Mouse (Mus musculus) limb, embryonic 10.5 days (tissue): Measurements from ENCODE around the gene Rif1. TPM values are rescaled to one million over a fixed set of nuclear protein-coding genes. Genes with fewer than 3 reads are reported as not detected.

Source experiments
- DNase-seq: peaks from one replicate; pipeline ENCODE4 v3.0.0-alpha.2; 2017; ENCODE audit warnings: low spot score
- H3K27ac ChIP-seq: fragments of 300-500 bp; sonication (generic); 2 replicates; pipeline ENCODE4 v1.5.1; 2016; ENCODE audit warnings: mild to moderate bottlenecking
- H3K27me3 ChIP-seq: fragments of 300-500 bp; sonication (generic); 2 replicates; pipeline ENCODE4 v1.6.1; 2016; ENCODE audit warnings: low read depth, mild to moderate bottlenecking; ENCODE audit not compliant: poor library complexity, severe bottlenecking
- H3K36me3 ChIP-seq: fragments of 300-500 bp; sonication (generic); 2 replicates; pipeline ENCODE4 v1.6.1; 2016; ENCODE audit warnings: mild to moderate bottlenecking, moderate library complexity
- H3K4me1 ChIP-seq: fragments of 300-500 bp; sonication (generic); 2 replicates; pipeline ENCODE4 v1.6.1; 2016
- H3K4me3 ChIP-seq: fragments of 300-500 bp; sonication (generic); 2 replicates; pipeline ENCODE4 v1.5.1; 2016; ENCODE audit warnings: mild to moderate bottlenecking, moderate library complexity
- H3K9me3 ChIP-seq: fragments of 300-500 bp; sonication (generic); replicated peaks from 2 replicates; pipeline ENCODE4 v1.6.1; 2016; ENCODE audit warnings: mild to moderate bottlenecking
- WGBS: fragments of 180-500 bp; shearing (Covaris S2); methylation state at CpG from one replicate; pipeline ENCODE4 v1.1.7; 2016; 5-methylcytosine and 5-hydroxymethylcytosine counted together
- polyA plus RNA-seq: library from polyadenylated mRNA; unstranded; fragments of >200 nt; fragmentation: Nextera tagmentation; extraction: Ambion mirVana; gene quantifications from 2 replicates; pipeline ENCODE4 v1.2.1, GENCODE M21; 2016

The Rif1 gene
- 46.5 and 50.1 TPM in 2 replicates for polyA plus RNA-seq

DNA sequence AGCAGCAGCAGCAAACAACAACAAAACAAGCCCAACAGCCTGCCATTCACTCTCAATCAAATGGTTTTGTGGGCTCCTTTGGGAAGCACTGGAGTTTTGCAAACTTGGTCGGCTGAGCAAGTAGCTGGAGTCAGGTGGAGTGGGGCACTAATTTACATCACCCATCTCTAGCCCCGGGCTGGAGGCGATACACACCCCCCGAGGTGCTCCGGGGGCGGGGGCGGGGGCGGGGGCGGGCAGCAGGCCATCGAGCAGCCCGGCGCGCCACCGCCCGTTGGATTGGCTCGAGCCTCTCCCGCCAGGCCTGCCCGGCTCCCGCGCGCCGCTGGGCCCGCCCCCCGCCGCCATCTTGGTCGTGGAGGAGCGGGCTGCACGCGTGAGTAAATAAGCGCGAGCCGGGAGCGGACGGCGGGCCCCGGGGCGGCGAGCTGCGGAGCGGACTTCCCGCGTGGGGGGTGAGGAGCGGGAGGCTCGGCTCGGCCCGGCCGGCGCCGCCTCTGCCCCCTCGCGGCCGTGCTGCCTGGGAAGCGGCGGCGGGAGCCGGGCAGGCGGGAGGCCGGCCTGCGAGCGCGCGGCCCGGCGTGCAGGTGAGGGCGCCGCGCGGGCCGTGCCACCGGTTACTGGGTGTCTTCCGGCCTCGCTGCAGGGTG lies at the start of gene Rif1:
Rif1 (plus strand) TSS at position 342 of the 650 bp plus-strand sequence.
- peak within 1 kb of the TSS; percentile 98 for H3K27ac ChIP-seq
- peak; percentile 94 for DNase-seq
- H3K27me3 ChIP-seq = no peaks in the 10 kb centered on the region
- H3K4me1 ChIP-seq = peaks cover 28% of the 10 kb centered on the region
- H3K36me3 ChIP-seq = peaks cover 35% of the 10 kb centered on the region
- H3K9me3 ChIP-seq = no peaks in the 10 kb centered on the region
- WGBS = under 1% methylated on average over 67 of the region's 72 CpGs
- H3K4me3 ChIP-seq = peak within 1 kb of the TSS; percentile 99

DNA sequence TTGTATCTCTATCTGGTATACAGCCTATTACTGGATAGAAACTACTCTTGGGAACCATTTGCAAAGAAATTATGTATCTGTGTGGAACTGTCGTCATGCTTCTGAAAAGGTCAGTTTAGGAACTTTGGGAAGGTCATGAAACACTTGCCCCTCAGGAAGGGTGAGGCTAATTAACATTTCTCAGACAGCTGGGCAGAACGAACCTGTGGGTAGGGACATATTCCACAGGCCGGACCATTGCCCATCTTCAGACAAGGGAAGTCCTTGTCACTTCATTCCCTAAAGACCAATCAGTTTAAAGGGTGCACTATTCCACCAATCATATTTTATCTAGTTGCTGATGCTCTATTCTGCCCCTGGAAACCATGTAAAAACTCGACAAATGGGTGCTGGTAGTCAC lies 45.6 kb upstream of the Rif1 start:
- H3K36me3 ChIP-seq = no peaks in the 10 kb centered on the region
- no peaks in the 10 kb centered on the region for H3K9me3 ChIP-seq
- 83% methylated on average over 4 of the region's 4 CpGs for WGBS
- H3K4me3 ChIP-seq = no peak overlapping the region
- no peaks in the 10 kb centered on the region for H3K4me1 ChIP-seq
- H3K27me3 ChIP-seq = no peaks in the 10 kb centered on the region
- DNase-seq = no peak
- no peak overlapping the region for H3K27ac ChIP-seq

DNA sequence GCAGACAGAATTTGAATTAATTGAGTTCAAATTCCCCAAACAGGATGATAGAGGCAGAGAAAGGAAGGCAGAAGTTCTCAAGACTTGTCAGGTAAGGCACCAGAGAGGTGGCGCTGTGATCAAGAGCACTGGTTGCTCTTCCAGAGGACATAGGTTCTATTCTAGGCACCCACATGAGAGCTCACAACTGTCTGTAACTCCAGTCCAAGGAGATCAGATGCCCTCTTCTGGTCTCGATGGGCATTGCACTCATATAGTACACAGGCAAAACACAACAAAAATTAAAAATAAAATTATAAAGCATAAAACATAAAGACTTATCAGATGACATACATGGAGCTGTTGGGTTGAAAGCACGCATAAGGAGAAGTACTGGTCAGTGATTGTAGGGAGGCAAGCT lies 43.2 kb upstream of the Rif1 start:
- 86% methylated on average over 3 of the region's 3 CpGs for WGBS

DNA sequence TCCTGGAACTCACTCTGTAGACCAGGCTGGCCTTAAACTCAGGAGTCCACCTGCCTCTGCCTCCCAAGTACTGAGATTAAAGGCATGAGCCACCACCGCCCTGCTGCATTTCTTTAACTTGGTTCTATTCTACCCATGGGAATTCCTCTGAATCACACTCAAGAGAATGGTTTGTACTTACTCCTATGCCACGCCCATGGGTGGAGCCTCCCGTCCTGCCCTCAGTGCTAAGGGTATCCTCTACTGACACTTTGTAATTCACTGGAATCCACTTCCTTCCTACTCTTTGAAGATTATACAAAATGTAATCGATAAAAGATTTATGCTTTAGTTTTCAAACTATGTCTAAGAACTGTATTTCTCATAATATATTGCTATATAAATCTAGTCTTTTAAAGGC lies 41.1 kb upstream of the Rif1 start:
- no peaks in the 10 kb centered on the region for H3K4me1 ChIP-seq
- H3K27ac ChIP-seq = no peak overlapping the region
- no peaks in the 10 kb centered on the region for H3K36me3 ChIP-seq
- DNase-seq = no peak
- no peaks in the 10 kb centered on the region for H3K27me3 ChIP-seq
- H3K4me3 ChIP-seq = no peak overlapping the region
- no peaks in the 10 kb centered on the region for H3K9me3 ChIP-seq
- 91% methylated on average over 4 of the region's 4 CpGs for WGBS

More for the DNA sequence above, 43.2 kb upstream of the Rif1 start:
- no peaks in the 10 kb centered on the region for H3K27me3 ChIP-seq
- no peaks in the 10 kb centered on the region for H3K4me1 ChIP-seq
- no peaks in the 10 kb centered on the region for H3K36me3 ChIP-seq
- no peaks in the 10 kb centered on the region for H3K9me3 ChIP-seq
- no peak overlapping the region for H3K4me3 ChIP-seq
- no peak for DNase-seq
- H3K27ac ChIP-seq = no peak overlapping the region

- Histone ChIP-seq H3K4me1 (peaks cover 16% of the 10 kb centered on the region), H3K4me3 (no peak overlapping the region), H3K27me3 (no peaks in the 10 kb centered on the region), H3K9me3 (no peaks in the 10 kb centered on the region), H3K27ac (no peak overlapping the region), H3K36me3 (no peaks in the 10 kb centered on the region)
- no peak for DNase-seq
- 94% methylated on average over 4 of the region's 4 CpGs for WGBS
These were observed 38.0 kb upstream of the Rif1 start for GRCm38 (mm10) chr2:52034601-52035000.

DNA sequence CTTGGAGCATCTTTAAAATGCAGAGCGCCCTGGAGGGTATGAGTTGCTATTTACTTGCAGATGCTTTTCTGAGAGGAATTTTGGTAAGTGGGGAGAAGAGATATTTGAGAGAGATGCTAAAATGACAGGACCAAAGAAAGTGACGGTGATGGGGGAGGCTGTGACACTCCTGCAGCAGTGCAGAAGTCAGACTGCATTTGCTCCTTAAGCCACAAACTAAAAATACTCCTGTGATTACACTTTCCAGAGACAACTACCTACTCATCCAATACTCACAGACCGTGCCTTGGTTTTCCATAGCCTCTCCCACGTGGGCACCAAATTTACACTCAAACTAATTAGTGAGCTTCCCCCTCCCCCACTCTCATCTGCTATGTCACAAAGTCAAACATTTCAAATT lies 37.5 kb upstream of the Rif1 start:
- Histone ChIP-seq H3K4me1 (peaks cover 19% of the 10 kb centered on the region), H3K36me3 (no peaks in the 10 kb centered on the region), H3K4me3 (no peak overlapping the region), H3K27ac (no peak overlapping the region), H3K9me3 (no peaks in the 10 kb centered on the region), H3K27me3 (no peaks in the 10 kb centered on the region)
- WGBS = 78% methylated on average over 4 of the region's 4 CpGs
- no peak for DNase-seq

DNA sequence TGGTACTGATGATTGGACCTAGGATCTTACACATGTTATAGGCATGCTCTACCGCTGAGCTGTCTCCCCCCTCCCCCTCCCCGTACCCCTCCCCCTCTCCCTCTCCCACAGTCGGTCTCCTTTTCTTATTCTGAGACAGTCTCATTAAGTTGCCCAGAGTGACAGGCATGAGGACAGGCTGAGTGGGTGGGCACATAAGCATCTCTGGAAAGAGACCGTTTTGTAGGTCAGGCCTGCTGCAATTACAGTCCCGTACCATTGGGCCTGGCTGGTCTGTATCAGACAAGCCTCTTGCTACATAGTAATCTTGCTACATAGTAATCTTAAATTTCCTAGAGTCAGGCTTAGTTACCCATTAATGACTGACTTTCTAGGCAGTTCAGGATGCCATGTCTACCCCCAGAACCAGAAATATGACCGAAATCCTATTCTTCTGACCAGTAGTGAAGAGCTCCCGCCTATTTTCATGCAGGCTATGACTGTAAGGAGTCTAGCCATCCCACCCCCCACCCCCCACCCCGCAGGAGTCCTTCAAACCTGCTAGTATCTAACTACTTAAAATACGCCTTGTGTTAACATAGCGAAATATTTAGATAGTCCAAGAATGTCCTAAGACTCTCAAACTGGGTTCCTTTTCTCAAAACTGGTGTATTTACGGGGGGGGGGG lies 35.6 kb upstream of the Rif1 start:
- no peak for DNase-seq
- Histone ChIP-seq H3K27me3 (no peaks in the 10 kb centered on the region), H3K4me1 (peaks cover 27% of the 10 kb centered on the region), H3K27ac (peak overlapping the region; percentile 82), H3K9me3 (no peaks in the 10 kb centered on the region), H3K4me3 (peak overlapping the region; percentile 58), H3K36me3 (no peaks in the 10 kb centered on the region)
- WGBS = 43% methylated on average over 11 of the region's 11 CpGs

DNA sequence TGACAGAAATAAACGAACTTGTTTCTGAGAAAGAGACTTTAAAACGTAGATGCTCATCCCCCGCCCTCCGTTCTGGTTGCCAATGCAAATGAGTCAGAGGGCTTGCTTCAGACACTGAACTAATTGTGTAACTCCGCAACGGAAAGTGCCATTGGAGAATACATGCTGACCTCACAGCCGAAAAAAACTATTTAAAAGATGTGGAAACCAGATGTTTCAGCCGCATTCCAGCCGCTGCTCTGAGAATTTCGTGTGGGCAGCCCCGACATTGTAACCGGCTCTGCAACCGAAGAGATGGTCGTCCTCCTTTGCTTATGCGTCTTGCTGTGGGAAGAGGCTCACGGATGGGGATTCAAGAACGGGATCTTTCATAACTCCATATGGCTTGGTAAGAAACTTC lies 34.8 kb upstream of the Rif1 start, which contains the start of gene Tnfaip6:
Tnfaip6 (plus strand) TSS at position 128 of the 400 bp plus-strand sequence.
- Histone ChIP-seq H3K27ac (peak within 1 kb of the TSS; percentile 82), H3K4me3 (peak within 1 kb of the TSS; percentile 58), H3K27me3 (no peaks in the 10 kb centered on the region), H3K9me3 (no peaks in the 10 kb centered on the region), H3K4me1 (peaks cover 30% of the 10 kb centered on the region), H3K36me3 (peaks cover 6% of the 10 kb centered on the region)
- WGBS = under 1% methylated on average over 17 of the region's 17 CpGs
- DNase-seq = peak; percentile 80

DNA sequence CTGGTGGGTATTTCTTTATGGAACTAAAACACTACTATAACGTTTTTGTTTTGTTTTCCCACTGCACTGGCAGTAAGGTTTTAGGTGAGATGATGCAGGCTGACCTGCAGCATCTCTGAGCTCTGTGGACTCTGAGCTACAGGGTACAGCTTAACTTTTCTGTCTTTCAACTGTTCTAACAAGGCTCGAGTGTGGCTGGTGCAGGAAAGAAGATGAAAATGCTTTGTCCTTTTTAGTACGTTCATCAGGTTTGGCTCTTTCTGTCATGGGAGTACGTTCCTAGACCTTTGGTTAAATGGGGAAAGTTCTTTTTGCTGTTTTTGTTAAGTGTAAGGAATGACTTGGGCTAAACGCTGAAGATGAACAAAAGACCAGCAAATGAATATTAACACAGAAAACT lies 34.1 kb upstream of the Rif1 start:
- H3K36me3 ChIP-seq = peaks cover 13% of the 10 kb centered on the region
- DNase-seq = peak; percentile 37
- H3K4me1 ChIP-seq = peaks cover 30% of the 10 kb centered on the region
- peak overlapping the region; percentile 58 for H3K4me3 ChIP-seq
- no peaks in the 10 kb centered on the region for H3K27me3 ChIP-seq
- H3K27ac ChIP-seq = peak overlapping the region; percentile 82
- 37% methylated on average over 5 of the region's 5 CpGs for WGBS
- H3K9me3 ChIP-seq = no peaks in the 10 kb centered on the region

GRCm38 (mm10) chr2:52039083-52039801 lies 33.4 kb upstream of the Rif1 start:
- Histone ChIP-seq H3K9me3 (no peaks in the 10 kb centered on the region), H3K4me1 (peaks cover 30% of the 10 kb centered on the region), H3K36me3 (peaks cover 20% of the 10 kb centered on the region), H3K27me3 (no peaks in the 10 kb centered on the region), H3K27ac (peak overlapping the region; percentile 82), H3K4me3 (peak overlapping the region; percentile 58)
- peak; percentile 68 for DNase-seq
- 9% methylated on average over 8 of the region's 8 CpGs for WGBS

- peaks cover 48% of the 10 kb centered on the region for H3K36me3 ChIP-seq
- no peaks in the 10 kb centered on the region for H3K27me3 ChIP-seq
- no peaks in the 10 kb centered on the region for H3K9me3 ChIP-seq
- no peak overlapping the region for H3K4me3 ChIP-seq
- 84% methylated on average over 3 of the region's 3 CpGs for WGBS
- peaks cover 24% of the 10 kb centered on the region for H3K4me1 ChIP-seq
- H3K27ac ChIP-seq = no peak overlapping the region
- DNase-seq = no peak
These were observed 30.5 kb upstream of the Rif1 start for GRCm38 (mm10) chr2:52042132-52042531.

GRCm38 (mm10) chr2:52042714-52043113 lies 29.9 kb upstream of the Rif1 start:
- peaks cover 54% of the 10 kb centered on the region for H3K36me3 ChIP-seq

DNA sequence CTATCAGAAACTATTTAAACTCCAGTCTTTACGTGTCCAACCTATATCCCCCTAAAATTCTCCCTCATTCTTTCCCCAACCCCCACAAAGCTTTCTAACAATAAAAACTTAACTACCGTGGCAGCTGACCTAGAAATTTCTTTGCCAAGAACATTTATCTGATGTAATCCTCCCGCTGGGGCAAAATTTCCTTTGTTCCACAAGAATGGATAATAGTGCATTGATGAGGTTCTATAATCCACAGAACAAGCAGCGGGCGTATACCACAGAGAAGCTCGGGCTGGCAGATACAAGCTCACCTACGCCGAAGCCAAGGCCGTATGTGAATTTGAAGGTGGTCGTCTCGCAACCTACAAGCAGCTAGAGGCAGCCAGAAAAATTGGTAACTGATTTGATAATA lies 29.1 kb upstream of the Rif1 start:
- Histone ChIP-seq H3K27me3 (no peaks in the 10 kb centered on the region), H3K27ac (no peak overlapping the region), H3K36me3 (peaks cover 62% of the 10 kb centered on the region), H3K9me3 (no peaks in the 10 kb centered on the region), H3K4me1 (peaks cover 20% of the 10 kb centered on the region; the same call in 1 of the 2 replicates), H3K4me3 (no peak overlapping the region)
- WGBS = 97% methylated on average over 11 of the region's 11 CpGs
- no peak for DNase-seq

More at GRCm38 (mm10) chr2:52042714-52043113, 29.9 kb upstream of the Rif1 start:
- H3K4me3 ChIP-seq = no peak overlapping the region
- no peak for DNase-seq
- no peaks in the 10 kb centered on the region for H3K9me3 ChIP-seq
- H3K27me3 ChIP-seq = no peaks in the 10 kb centered on the region
- 86% methylated on average over 5 of the region's 5 CpGs for WGBS
- H3K27ac ChIP-seq = no peak overlapping the region
- peaks cover 20% of the 10 kb centered on the region; the same call in 1 of the 2 replicates for H3K4me1 ChIP-seq
